Mouse (Mus musculus): ENCODE data around the gene Gja1. TPM values are rescaled to one million over a fixed set of nuclear protein-coding genes. Genes with fewer than 3 reads are reported as not detected.
A peak's percentile ranks its signal among the peaks of the same experiment; 100 is the strongest.

Gene Gja1
- polyA plus RNA-seq (2012; fragmentation: generic; extraction: Trizol) = 37.3 TPM
- long read RNA-seq, experiment 1, transcript Gja1-201 (2 exons, 3,071 nt) = major isoform, 55 of 70 reads
- long read RNA-seq, experiment 1, partial matches to known transcripts = 14 of 70 reads
- long read RNA-seq, experiment 1, other reads (novel, unspliced or antisense) = 1 of 70 reads
- long read RNA-seq, experiment 2, transcript Gja1-201 (2 exons, 3,071 nt) = major isoform, 920 of 954 reads
- long read RNA-seq, experiment 2, partial matches to known transcripts = 22 of 954 reads
- long read RNA-seq, experiment 2, other reads (novel, unspliced or antisense) = 9 of 954 reads

- peak within 1 kb of the TSS; percentile 89 for H3ac ChIP-seq (ENCODE audit: control insufficient read depth, insufficient read length, low read depth)
- H3K79me2 ChIP-seq (ENCODE audit: control insufficient read depth, insufficient read depth) = peaks cover 50% of the 10 kb centered on the region
- no peak for TF ChIP-seq USF1 (IDR thresholded peaks at IDR 0.05; ENCODE audit: low read depth)
- no peak for TF ChIP-seq CEBPB (IDR thresholded peaks at IDR 0.05; ENCODE audit: low read depth)
- TF ChIP-seq CTCF (IDR thresholded peaks at IDR 0.05; ENCODE audit: control insufficient read depth, insufficient read depth, insufficient read length) = no peak
- no peak for TF ChIP-seq FOSL1 (IDR thresholded peaks at IDR 0.05; ENCODE audit: insufficient read depth, low read length, poor library complexity, severe bottlenecking)
- no peak for TF ChIP-seq MYOD1 (IDR thresholded peaks at IDR 0.05; ENCODE audit: control insufficient read depth, insufficient read length, low read depth)
- no peak for TF ChIP-seq MAX (IDR thresholded peaks at IDR 0.05)
- no peak for TF ChIP-seq MYOG (IDR thresholded peaks at IDR 0.05; ENCODE audit: control insufficient read depth, extremely low read depth, insufficient read length)
- H3K27me3 ChIP-seq (ENCODE audit: control insufficient read depth, insufficient read depth, insufficient read length) = no peaks in the 10 kb centered on the region
- H3K36me3 ChIP-seq (ENCODE audit: control insufficient read depth, insufficient read depth) = peaks cover 4% of the 10 kb centered on the region
- peaks cover 49% of the 10 kb centered on the region for H3K79me3 ChIP-seq (ENCODE audit: low read depth)
- peak within 1 kb of the TSS; percentile 75 for H3K4me3 ChIP-seq (ENCODE audit: insufficient read depth, poor library complexity, severe bottlenecking)
Observed at GRCm38 (mm10) chr10:56377097-56377965, at the start of gene Gja1. Gene Gja1, plus strand, starts transcription at chr10:56377330.

- Histone ChIP-seq H3K4me3 (ENCODE audit: insufficient read depth, poor library complexity, severe bottlenecking) (no peak overlapping the region), H3K27me3 (ENCODE audit: control insufficient read depth, insufficient read depth, insufficient read length) (no peaks in the 10 kb centered on the region), H3K36me3 (ENCODE audit: control insufficient read depth, insufficient read depth) (no peaks in the 10 kb centered on the region), H3ac (ENCODE audit: control insufficient read depth, insufficient read length, low read depth) (no peak overlapping the region), H3K79me3 (ENCODE audit: low read depth) (no peaks in the 10 kb centered on the region), H3K79me2 (ENCODE audit: control insufficient read depth, insufficient read depth) (no peaks in the 10 kb centered on the region)
- peak; percentile 82 for TF ChIP-seq CTCF (IDR thresholded peaks at IDR 0.05; ENCODE audit: control insufficient read depth, insufficient read depth, insufficient read length)
- TF ChIP-seq MYOG (IDR thresholded peaks at IDR 0.05; ENCODE audit: control insufficient read depth, extremely low read depth, insufficient read length) = no peak
- no peak for TF ChIP-seq CEBPB (IDR thresholded peaks at IDR 0.05; ENCODE audit: low read depth)
- TF ChIP-seq USF1 (IDR thresholded peaks at IDR 0.05; ENCODE audit: low read depth) = no peak
- no peak for TF ChIP-seq MYOD1 (IDR thresholded peaks at IDR 0.05; ENCODE audit: control insufficient read depth, insufficient read length, low read depth)
- no peak for TF ChIP-seq FOSL1 (IDR thresholded peaks at IDR 0.05; ENCODE audit: insufficient read depth, low read length, poor library complexity, severe bottlenecking)
Observed at GRCm38 (mm10) chr10:56338851-56339489, 38.2 kb upstream of the Gja1 start.

DNA sequence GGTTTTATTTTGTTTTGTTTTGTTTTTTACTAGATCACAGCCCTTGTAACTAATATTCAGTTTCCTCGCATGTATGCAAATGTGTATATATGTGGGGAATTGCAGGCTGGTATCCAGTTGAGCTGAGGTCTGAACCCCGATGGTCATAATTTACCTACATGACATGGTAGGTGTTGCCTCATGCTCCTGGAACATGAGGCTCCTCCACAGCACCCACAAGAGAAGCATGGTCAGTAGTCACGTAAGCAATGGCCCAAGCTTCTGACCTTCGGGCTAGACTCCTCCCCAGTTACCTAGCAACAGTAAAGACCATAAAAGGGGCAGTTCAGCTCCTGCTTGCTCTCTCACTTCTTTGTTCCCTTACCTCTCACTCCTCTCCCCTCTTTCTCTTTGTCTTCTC, 16.7 kb upstream of the Gja1 start:
- Histone ChIP-seq H3K27me3 (ENCODE audit: control insufficient read depth, insufficient read depth, insufficient read length) (no peaks in the 10 kb centered on the region), H3ac (ENCODE audit: control insufficient read depth, insufficient read length, low read depth) (no peak overlapping the region), H3K4me3 (ENCODE audit: insufficient read depth, poor library complexity, severe bottlenecking) (no peak overlapping the region), H3K79me3 (ENCODE audit: low read depth) (no peaks in the 10 kb centered on the region), H3K79me2 (ENCODE audit: control insufficient read depth, insufficient read depth) (no peaks in the 10 kb centered on the region), H3K36me3 (ENCODE audit: control insufficient read depth, insufficient read depth) (no peaks in the 10 kb centered on the region)
- TF ChIP-seq FOSL1 (IDR thresholded peaks at IDR 0.05; ENCODE audit: insufficient read depth, low read length, poor library complexity, severe bottlenecking) (no peak), MYOG (IDR thresholded peaks at IDR 0.05; ENCODE audit: control insufficient read depth, extremely low read depth, insufficient read length) (no peak), MAX (IDR thresholded peaks at IDR 0.05) (no peak), CEBPB (IDR thresholded peaks at IDR 0.05; ENCODE audit: low read depth) (no peak), USF1 (IDR thresholded peaks at IDR 0.05; ENCODE audit: low read depth) (no peak), CTCF (IDR thresholded peaks at IDR 0.05; ENCODE audit: control insufficient read depth, insufficient read depth, insufficient read length) (no peak), MYOD1 (IDR thresholded peaks at IDR 0.05; ENCODE audit: control insufficient read depth, insufficient read length, low read depth) (no peak)

- no peak overlapping the region for H3K4me3 ChIP-seq (ENCODE audit: insufficient read depth, poor library complexity, severe bottlenecking)
- no peaks in the 10 kb centered on the region for H3K79me3 ChIP-seq (ENCODE audit: low read depth)
- no peaks in the 10 kb centered on the region for H3K79me2 ChIP-seq (ENCODE audit: control insufficient read depth, insufficient read depth)
- no peaks in the 10 kb centered on the region for H3K36me3 ChIP-seq (ENCODE audit: control insufficient read depth, insufficient read depth)
- H3K27me3 ChIP-seq (ENCODE audit: control insufficient read depth, insufficient read depth, insufficient read length) = no peaks in the 10 kb centered on the region
- TF ChIP-seq CEBPB (IDR thresholded peaks at IDR 0.05; ENCODE audit: low read depth) = no peak
- peak; percentile 77 for TF ChIP-seq CTCF (IDR thresholded peaks at IDR 0.05; ENCODE audit: control insufficient read depth, insufficient read depth, insufficient read length)
- no peak overlapping the region for H3ac ChIP-seq (ENCODE audit: control insufficient read depth, insufficient read length, low read depth)
Observed at GRCm38 (mm10) chr10:56369073-56369472, 8.1 kb upstream of the Gja1 start.

- H3K36me3 ChIP-seq (ENCODE audit: control insufficient read depth, insufficient read depth) = no peaks in the 10 kb centered on the region
- H3ac ChIP-seq (ENCODE audit: control insufficient read depth, insufficient read length, low read depth) = no peak overlapping the region
- H3K27me3 ChIP-seq (ENCODE audit: control insufficient read depth, insufficient read depth, insufficient read length) = no peaks in the 10 kb centered on the region
- peaks cover 8% of the 10 kb centered on the region for H3K79me3 ChIP-seq (ENCODE audit: low read depth)
- peaks cover 8% of the 10 kb centered on the region for H3K79me2 ChIP-seq (ENCODE audit: control insufficient read depth, insufficient read depth)
- TF ChIP-seq CEBPB (IDR thresholded peaks at IDR 0.05; ENCODE audit: low read depth) (no peak), CTCF (IDR thresholded peaks at IDR 0.05; ENCODE audit: control insufficient read depth, insufficient read depth, insufficient read length) (peak; percentile 5)
- no peak overlapping the region for H3K4me3 ChIP-seq (ENCODE audit: insufficient read depth, poor library complexity, severe bottlenecking)
Observed at GRCm38 (mm10) chr10:56373021-56373720, 4.0 kb upstream of the Gja1 start.
